ENCODE assay signal across 9 mouse cellular contexts in genomic region chr6:119329215-119329714, GRCm38 (mm10). TPM values are rescaled to one million over a fixed set of nuclear protein-coding genes. Genes with fewer than 3 reads are reported as not detected.
A peak's percentile ranks its signal among the peaks of the same experiment; 100 is the strongest.
DNase-seq lines count a peak whose midpoint lies in the region; ATAC-seq and TF ChIP-seq lines count a peak whose summit lies in the region.
"Had no signal": no experiment of that assay in that cellular context is flagged by ENCODE, and none has a peak within 500 bp of the region (broad histone marks: within the 10 kb centered on the region; RNA-seq: fewer than 3 reads in every experiment).

No protein-coding gene starts in this region.

- DNase-seq in 3134 (ENCODE audit: extremely low read depth, insufficient read length, low spot score): peak; percentile 72
- peak; percentile 95 for DNase-seq in brain, embryonic 14.5 days (ENCODE audit: low read depth)
- peak; percentile 90 to 92 for DNase-seq in frontal cortex, adult 2 months (ENCODE audit: extremely low spot score in 1 of 2, low spot score in 1 of 2)
- peak; percentile 70 for DNase-seq in kidney, adult 9 months
- DNase-seq in limb, embryonic 10.5 days (ENCODE audit: low spot score): no peak
- no peak for DNase-seq in thymus, postnatal 10 days (ENCODE audit: low spot score in 2 of 2)

- peaks cover 60% of the 10 kb centered on the region for H3K4me1 ChIP-seq in limb, embryonic 10.5 days
- peaks cover 20% of the 10 kb centered on the region for H3K4me1 ChIP-seq in neural tube, embryonic 14.5 days (ENCODE audit: control insufficient read depth, insufficient read depth, low read length)

- no peak for TF ChIP-seq POLR2A in brain, embryonic 14.5 days (IDR thresholded peaks at IDR 0.05; ENCODE audit: borderline replicate concordance, extremely low read depth, insufficient read depth, insufficient read length, poor library complexity, severe bottlenecking)

- WGBS in limb, embryonic 10.5 days: 3% methylated on average over 8 of the region's 8 CpGs
- WGBS in neural tube, embryonic 14.5 days: 2% methylated on average over 8 of the region's 8 CpGs

- TF ChIP-seq CTCF in brain, embryonic 14.5 days (IDR thresholded peaks at IDR 0.05; ENCODE audit: borderline replicate concordance, extremely low read depth, insufficient read depth, insufficient read length): peak; percentile 6; the same call in 1 of the 2 replicates

- 0 out of 2 replicates have a peak overlapping the region, but pooled peaks have one; percentile 7 for H3K4me3 ChIP-seq in limb, embryonic 10.5 days
- peak overlapping the region; percentile 48 for H3K4me3 ChIP-seq in neural tube, embryonic 14.5 days (ENCODE audit: low read depth, low read length)

- H3K27me3 ChIP-seq in limb, embryonic 10.5 days (ENCODE audit: low read depth, poor library complexity, severe bottlenecking): peaks cover 88% of the 10 kb centered on the region
- H3K27me3 ChIP-seq in neural tube, embryonic 14.5 days (ENCODE audit: control insufficient read depth, insufficient read depth, low read length): peaks cover 7% of the 10 kb centered on the region; the same call in 1 of the 2 replicates

- no peaks in the 10 kb centered on the region for H3K9me3 ChIP-seq in limb, embryonic 10.5 days (replicated peaks)
- H3K9me3 ChIP-seq in neural tube, embryonic 14.5 days (ENCODE audit: control insufficient read depth, low read length): no peaks in the 10 kb centered on the region

- ATAC-seq in neural tube, embryonic 14.5 days (ENCODE audit: low read depth): peak; percentile 75
- no peak for ATAC-seq in monocyte, adult 5-6 weeks (replicated peaks; ENCODE audit: insufficient number of reproducible peaks, low FRiP score, low TSS enrichment, poor library complexity, severe bottlenecking)

- H3K9ac ChIP-seq in neural tube, embryonic 14.5 days (replicated peaks; ENCODE audit: low read depth, low read length): peak overlapping the region; percentile 55; the same call in 1 of the 2 replicates

- no peak overlapping the region for H3K27ac ChIP-seq in limb, embryonic 10.5 days
- peak overlapping the region; percentile 55 for H3K27ac ChIP-seq in neural tube, embryonic 14.5 days (ENCODE audit: low read depth, low read length)

- peak overlapping the region; percentile 78 for H3K4me2 ChIP-seq in neural tube, embryonic 14.5 days (ENCODE audit: low read depth, low read length)

- H3K36me3 ChIP-seq in limb, embryonic 10.5 days: no peaks in the 10 kb centered on the region
- H3K36me3 ChIP-seq in neural tube, embryonic 14.5 days (ENCODE audit: control insufficient read depth, insufficient read depth, low read length): no peaks in the 10 kb centered on the region

RNA-seq across cellular contexts. Expression of gene Lrtm2, which starts 1.3 kb away (rescaled TPM):
- polyA plus RNA-seq in brain, embryonic 14.5 days (2012; rRNA removed): 9.6 and 12.9 TPM in 2 replicates
- 55.9 and 56.7 TPM in 2 replicates for polyA plus RNA-seq in frontal cortex, adult 2 months (2012; rRNA removed)
- polyA plus RNA-seq in limb, embryonic 10.5 days (2016; fragmentation: Nextera tagmentation; extraction: Ambion mirVana): not detected in 2 replicates
- polyA plus RNA-seq in neural tube, embryonic 14.5 days (2014; fragmentation: Nextera tagmentation; extraction: Ambion mirVana): 8.4 and 10.9 TPM in 2 replicates
- 0.11 to 1.6 TPM (median 0.48 TPM) in 3 replicates for total RNA-seq in monocyte, adult 5-6 weeks (2017)
- polyA plus RNA-seq: limb, embryonic 11.5 days had no signal

Comparison
In these comparisons a context has a peak if more than half of its experiments do, and no peak if none do; other contexts are left out.
1. DNase-seq: peak in 3134 (single experiment), brain, embryonic 14.5 days (single experiment), frontal cortex, adult 2 months (2 of 2) and kidney, adult 9 months (single experiment); none in limb, embryonic 10.5 days (single experiment) and thymus, postnatal 10 days (0 of 2).